Mouse (Mus musculus) G1E (cell line): ENCODE measurements around the gene Vps13d.

Experiments
- CTCF ChIP-seq: IDR thresholded peaks from 2 replicates; pipeline ENCODE4 v1.5.1; 2012; ENCODE audit warnings: low read depth, low read length, inconsistent platforms, mixed read lengths
- GATA1 ChIP-seq: IDR thresholded peaks from 2 replicates; pipeline ENCODE4 v1.6.1; 2012; ENCODE audit warnings: borderline replicate concordance, low read length, inconsistent platforms, mixed read lengths
- GATA2 ChIP-seq: IDR thresholded peaks from 2 replicates; pipeline ENCODE4 v1.6.1; 2012; ENCODE audit warnings: low read depth, low read length, inconsistent platforms, borderline replicate concordance
- POLR2AphosphoS5 ChIP-seq: IDR thresholded peaks from 2 replicates; pipeline ENCODE4 v1.6.1; 2012; ENCODE audit warnings: low read depth, low read length, inconsistent platforms; ENCODE audit not compliant: insufficient replicate concordance
- TAL1 ChIP-seq: conservative IDR thresholded peaks from 2 replicates; pipeline ENCODE4 v1.6.1; 2012; ENCODE audit warnings: low read depth, low read length, inconsistent platforms, mixed read lengths

- TF ChIP-seq CTCF (no peak), GATA1 (no peak), TAL1 (no peak), GATA2 (no peak), POLR2AphosphoS5 (no peak)
These were observed 20.6 kb upstream of the Vps13d start for GRCm38 (mm10) chr4:145215396-145215795.
